Mouse (Mus musculus) heart, embryonic 12.5 days (tissue): ENCODE results near the gene Arf3. TPM values are rescaled to one million over a fixed set of nuclear protein-coding genes. Genes with fewer than 3 reads are reported as not detected.

ENCODE experiments used
- ATAC-seq: fragments of 200-750 bp; cut with Nextera tagmentation; 2 replicates; pipeline ENCODE4 v1.8.0; 2017; ENCODE audit warnings: moderate TSS enrichment, moderate library complexity; ENCODE audit not compliant: insufficient number of reproducible peaks, low FRiP score
- H3K27ac ChIP-seq: fragments of 300-500 bp; sonication (generic); 2 replicates; pipeline ENCODE4 v1.5.1; 2016; ENCODE audit warnings: mild to moderate bottlenecking, moderate library complexity; ENCODE audit not compliant: poor library complexity, severe bottlenecking
- H3K27me3 ChIP-seq: fragments of 300-500 bp; sonication (generic); replicated peaks from 2 replicates; pipeline ENCODE4 v1.6.1; 2016; ENCODE audit warnings: mild to moderate bottlenecking, moderate library complexity
- H3K36me3 ChIP-seq: fragments of 300-500 bp; sonication (generic); 2 replicates; pipeline ENCODE4 v1.6.1; 2016; ENCODE audit warnings: mild to moderate bottlenecking, moderate library complexity
- H3K4me1 ChIP-seq: fragments of 300-500 bp; sonication (generic); replicated peaks from 2 replicates; pipeline ENCODE4 v1.6.1; 2016; ENCODE audit warnings: mild to moderate bottlenecking
- H3K4me2 ChIP-seq: fragments of 300-500 bp; sonication (generic); 2 replicates; pipeline ENCODE4 v1.6.1; 2016; ENCODE audit warnings: mild to moderate bottlenecking, moderate library complexity
- H3K4me3 ChIP-seq: fragments of 300-500 bp; sonication (generic); 2 replicates; pipeline ENCODE4 v1.5.1; 2016; ENCODE audit warnings: mild to moderate bottlenecking
- H3K9ac ChIP-seq: fragments of 300-500 bp; sonication (generic); 2 replicates; pipeline ENCODE4 v1.6.1; 2016; ENCODE audit warnings: mild to moderate bottlenecking, moderate library complexity
- H3K9me3 ChIP-seq: fragments of 300-500 bp; sonication (generic); replicated peaks from 2 replicates; pipeline ENCODE4 v1.6.1; 2016; ENCODE audit warnings: mild to moderate bottlenecking, moderate library complexity
- WGBS: fragments of 180-500 bp; shearing (Covaris S2); methylation state at CpG from one replicate; pipeline ENCODE4 v1.1.7; 2016; 5-methylcytosine and 5-hydroxymethylcytosine counted together
- polyA plus RNA-seq: library from polyadenylated mRNA; unstranded; fragments of >200 nt; fragmentation: Nextera tagmentation; extraction: Ambion mirVana; gene quantifications from 2 replicates; pipeline ENCODE4 v1.2.1, GENCODE M21; 2016

Arf3 gene
- polyA plus RNA-seq, 1 experiment from 2014 or later, result 46.3 TPM

DNA sequence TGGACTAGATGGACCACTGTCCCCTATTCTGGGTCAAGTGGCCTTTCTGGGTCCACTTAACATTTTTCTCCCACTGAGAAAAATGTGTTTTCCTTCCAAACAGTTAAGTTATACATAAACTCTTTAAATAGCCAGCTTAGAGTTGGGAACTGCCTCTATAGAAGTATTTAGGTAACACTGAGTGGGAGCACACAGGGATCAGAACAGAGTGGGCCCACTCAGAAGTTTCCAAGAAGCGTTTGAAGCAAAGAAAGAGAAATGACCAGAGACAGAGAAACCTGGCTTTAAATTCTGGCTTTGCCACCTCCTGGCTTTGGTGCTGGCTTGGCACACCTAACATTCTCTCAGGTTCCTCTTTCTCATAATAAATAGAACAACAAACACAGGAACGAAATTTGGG is 73.3 kb downstream of the Arf3 start:
- no peaks in the 10 kb centered on the region for H3K27me3 ChIP-seq
- H3K27ac ChIP-seq, result no peak overlapping the region
- H3K4me1 ChIP-seq, result peaks cover 32% of the 10 kb centered on the region
- H3K9ac ChIP-seq, result no peak overlapping the region
- no peak overlapping the region for H3K4me3 ChIP-seq
- H3K36me3 ChIP-seq, result no peaks in the 10 kb centered on the region
- H3K4me2 ChIP-seq, result no peak overlapping the region
- no peak for ATAC-seq
- 79% methylated on average over 2 of the region's 2 CpGs for WGBS
- no peaks in the 10 kb centered on the region for H3K9me3 ChIP-seq

Other genes with a start within 250 kb of the Arf3 start
- 95.9 and 99.7 TPM in 2 replicates for gene Kansl2, start 228.9 kb downstream of the Arf3 start, polyA plus RNA-seq
- gene Ccnt1, start 192.3 kb downstream of the Arf3 start, polyA plus RNA-seq, result 37.9 and 39.5 TPM in 2 replicates
- not detected in 2 replicates for gene 4930415O20Rik, start 192.2 kb downstream of the Arf3 start, polyA plus RNA-seq
- 46.7 and 46.8 TPM in 2 replicates for gene Adcy6, start 153.1 kb downstream of the Arf3 start, polyA plus RNA-seq
- 9.5 and 10.3 TPM in 2 replicates for gene Cacnb3, start 132.4 kb downstream of the Arf3 start, polyA plus RNA-seq
- 15.0 and 16.4 TPM in 2 replicates for gene Ddx23, start 100.3 kb downstream of the Arf3 start, polyA plus RNA-seq
- gene Rnd1, start 85.8 kb downstream of the Arf3 start, polyA plus RNA-seq, result 0.91 and 1.1 TPM in 2 replicates
- 0.33 and 0.62 TPM in 2 replicates for gene Ccdc65, start 55.0 kb downstream of the Arf3 start, polyA plus RNA-seq
- gene Fkbp11, start 35.0 kb downstream of the Arf3 start, polyA plus RNA-seq, result 13.2 and 17.8 TPM in 2 replicates
- gene Wnt10b, start 14.9 kb upstream of the Arf3 start, polyA plus RNA-seq, result not detected in 2 replicates
- not detected in 2 replicates for gene Wnt1, start 26.6 kb upstream of the Arf3 start, polyA plus RNA-seq
- gene Ddn, start 46.3 kb upstream of the Arf3 start, polyA plus RNA-seq, result 0.04 and 0.14 TPM in 2 replicates
- 81.5 and 83.5 TPM in 2 replicates for gene Prkag1, start 68.3 kb upstream of the Arf3 start, polyA plus RNA-seq
- gene Kmt2d, start 108.0 kb upstream of the Arf3 start, polyA plus RNA-seq, result 9.2 and 10.3 TPM in 2 replicates
- gene Rhebl1, start 131.3 kb upstream of the Arf3 start, polyA plus RNA-seq, result 4.3 and 6.1 TPM in 2 replicates
- gene Dhh, start 135.3 kb upstream of the Arf3 start, polyA plus RNA-seq, result 4.5 and 4.6 TPM in 2 replicates
- 16.9 and 17.2 TPM in 2 replicates for gene Lmbr1l, start 155.0 kb upstream of the Arf3 start, polyA plus RNA-seq
- gene Tuba1b, start 171.4 kb upstream of the Arf3 start, polyA plus RNA-seq, result 1,481 and 1,517 TPM in 2 replicates
- gene Gm49450, start 190.3 kb upstream of the Arf3 start, polyA plus RNA-seq, result not detected in 2 replicates
- gene Tuba1a, start 190.5 kb upstream of the Arf3 start, polyA plus RNA-seq, result 1,110 and 1,118 TPM in 2 replicates